Mouse (Mus musculus): ENCODE measurements around the gene Gprc5a.
A peak's percentile ranks its signal among the peaks of the same experiment; 100 is the strongest.

Gprc5a gene

DNA sequence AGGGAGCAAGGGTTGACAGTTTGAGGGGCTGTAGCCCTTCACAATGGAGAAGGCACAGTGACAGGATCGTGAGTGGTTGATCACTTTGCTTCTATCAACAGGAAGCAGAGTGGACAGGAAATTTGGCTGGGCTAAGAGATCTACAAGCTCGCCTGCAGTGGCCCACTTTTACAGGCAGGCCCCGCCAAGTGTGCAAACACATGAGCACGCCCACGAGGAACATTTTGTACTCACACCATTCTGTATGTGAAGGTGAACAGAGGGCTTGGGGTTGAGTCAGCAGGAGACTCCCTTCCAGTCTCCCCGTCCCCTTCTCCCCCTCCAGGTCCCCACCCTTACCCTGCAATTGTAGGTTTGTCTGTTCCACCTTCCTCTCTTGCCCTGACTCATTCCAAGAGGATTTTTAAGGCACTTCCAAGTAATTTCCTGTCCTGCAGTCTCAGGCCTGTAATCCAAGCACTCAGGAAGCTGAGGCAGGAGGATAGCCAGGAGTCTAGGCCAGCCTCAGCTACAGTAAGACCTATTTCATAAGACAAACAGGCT, 9.0 kb downstream of the Gprc5a start:
- DNase-seq: peak in 1 of 2 experiments; percentile 47

DNA sequence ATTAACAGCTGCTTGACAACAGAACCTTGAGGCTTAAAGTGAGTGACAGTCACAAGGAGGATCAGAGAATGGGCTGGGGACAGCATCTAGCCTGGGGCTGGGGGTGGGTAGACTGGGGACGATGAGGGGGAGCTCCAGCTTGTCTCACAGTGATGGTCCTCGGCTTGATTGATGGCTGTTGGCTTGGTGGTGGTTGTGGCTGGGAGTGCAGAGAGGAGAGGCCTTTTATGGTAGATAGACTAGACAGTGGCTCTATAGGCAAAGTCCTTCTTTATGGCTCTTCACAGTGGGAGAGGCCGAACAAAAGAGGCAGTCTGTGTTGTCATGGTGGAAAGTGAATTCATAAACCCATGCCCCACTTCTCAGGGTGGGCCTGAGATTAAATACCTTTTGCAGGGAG, 10.8 kb downstream of the Gprc5a start:
- DNase-seq: no peak

GRCm38 (mm10) chr6:135078420-135078819, 13.0 kb downstream of the Gprc5a start:
- DNase-seq: no peak

DNA sequence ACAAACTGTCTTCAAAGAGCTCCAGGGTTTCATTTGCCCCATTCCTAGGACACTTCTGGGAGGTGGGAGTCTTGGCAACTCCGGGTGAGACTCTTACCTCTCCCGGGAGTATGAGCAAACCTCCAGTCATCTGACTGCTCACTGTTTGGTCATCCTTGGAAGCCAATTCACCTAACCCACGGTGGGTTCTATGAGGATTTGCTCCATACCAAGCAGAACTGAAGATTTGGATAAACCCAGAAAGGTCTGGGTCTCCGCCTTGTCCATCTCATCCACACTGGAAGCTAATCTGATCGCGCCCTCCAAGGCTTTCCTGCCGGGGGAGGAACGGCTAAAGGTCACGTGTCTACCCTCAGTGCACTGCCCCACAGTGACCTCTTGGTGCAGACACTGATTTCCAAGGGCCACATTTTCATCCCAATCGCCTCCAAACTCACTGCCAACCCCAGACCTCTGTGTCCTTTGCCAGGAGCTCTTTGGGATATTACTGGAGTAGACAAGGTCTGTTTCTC, 18.6 kb downstream of the Gprc5a start:
- DNase-seq: no peak

- DNase-seq: no peak
Measured at GRCm38 (mm10) chr6:135085703-135086102, 20.3 kb downstream of the Gprc5a start.

GRCm38 (mm10) chr6:135087721-135088451, 22.4 kb downstream of the Gprc5a start:
- DNase-seq: peak; percentile 70 to 85

DNA sequence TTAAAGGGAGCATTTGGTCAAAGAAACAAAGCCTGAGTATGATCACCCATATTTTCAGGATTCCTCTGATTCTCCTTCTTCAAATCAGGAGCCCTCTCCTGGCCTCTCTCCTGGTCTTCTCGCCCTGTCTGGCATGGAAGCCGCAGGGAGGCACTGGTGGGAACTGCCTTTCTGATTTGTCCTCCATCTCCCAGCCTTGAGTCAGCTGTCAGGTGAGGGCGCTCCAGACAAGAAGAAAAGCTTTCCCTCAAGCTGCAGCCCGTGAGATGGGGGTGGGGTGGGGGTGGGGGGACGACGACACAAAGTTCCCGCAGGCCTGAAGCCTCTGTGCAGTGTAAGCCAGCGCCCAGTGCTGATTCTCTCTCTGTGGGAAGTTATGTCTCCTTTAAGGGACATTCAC, 24.3 kb downstream of the Gprc5a start:
- DNase-seq: no peak

DNA sequence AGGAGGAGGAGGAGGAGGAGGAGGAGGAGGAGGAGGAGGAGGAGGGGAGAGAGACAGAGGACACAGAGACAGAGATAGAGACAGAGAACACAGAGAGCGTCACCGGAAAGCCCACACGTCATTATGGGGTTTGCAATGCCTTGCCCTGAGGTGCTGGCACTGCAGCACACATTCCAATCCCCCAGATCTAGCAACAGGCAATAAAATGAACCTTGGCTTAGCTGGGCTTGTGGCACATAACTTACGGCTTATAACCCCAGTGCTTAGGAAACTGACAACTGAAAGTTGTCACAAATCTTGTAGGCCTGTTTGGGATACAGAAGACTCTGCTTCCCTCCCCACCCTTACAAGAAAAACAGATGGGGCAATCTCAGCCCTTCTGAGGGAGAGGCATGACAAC, 25.2 kb downstream of the Gprc5a start:
- DNase-seq: peak in 1 of 2 experiments; percentile 60

- DNase-seq: no peak
Measured at GRCm38 (mm10) chr6:135092798-135093470, 27.5 kb downstream of the Gprc5a start.

- no peak for DNase-seq
Measured at GRCm38 (mm10) chr6:135100787-135101472, 35.5 kb downstream of the Gprc5a start.

DNA sequence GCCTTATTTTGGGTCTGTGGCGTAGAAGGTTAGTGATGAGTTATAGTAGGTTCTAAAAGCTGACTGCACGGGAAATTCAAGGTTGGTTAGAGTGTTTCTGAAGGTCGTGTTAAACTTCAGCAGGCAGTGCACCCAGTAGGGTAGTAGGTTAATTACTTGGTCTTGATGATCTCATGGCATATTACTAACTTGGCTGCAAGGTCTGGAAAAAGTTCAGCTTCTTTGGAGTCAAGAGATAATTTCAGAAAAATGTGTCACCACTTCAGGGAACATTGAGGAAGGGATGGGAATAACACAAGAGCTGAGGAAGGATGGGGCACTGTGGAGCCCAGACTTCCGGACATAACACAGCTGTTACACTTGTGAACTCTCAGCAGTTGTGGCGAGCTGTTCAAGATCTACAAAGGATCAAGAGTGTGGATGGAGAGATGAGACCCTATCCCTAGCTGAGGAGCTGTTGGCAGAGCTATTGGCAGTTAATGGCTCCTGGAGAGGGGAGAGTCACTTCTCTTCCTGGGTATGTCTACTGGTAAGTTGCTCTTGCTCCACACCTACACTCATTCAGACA, 37.4 kb downstream of the Gprc5a start:
- no peak for DNase-seq

DNA sequence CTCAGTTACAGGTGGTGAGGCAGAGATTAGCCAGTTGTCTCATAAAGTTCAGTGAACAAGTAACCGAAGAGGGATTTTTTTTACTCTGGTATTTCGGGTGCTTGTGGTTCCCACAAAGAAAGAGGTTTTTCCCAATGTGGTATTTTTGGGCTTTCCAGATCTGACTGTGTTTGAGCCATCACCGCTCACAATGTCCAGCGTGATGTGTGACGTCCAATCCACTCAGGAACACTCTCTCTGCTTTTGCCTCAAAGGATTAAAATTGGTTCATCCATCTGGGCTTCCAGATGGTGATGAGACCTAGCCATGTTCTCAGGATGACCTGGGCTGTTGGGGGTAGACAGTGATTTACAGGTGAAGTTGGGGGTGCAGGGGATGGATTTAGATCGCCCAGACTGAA, 41.6 kb downstream of the Gprc5a start:
- DNase-seq: no peak

- DNase-seq: no peak
Measured at GRCm38 (mm10) chr6:135112411-135113113, 47.1 kb downstream of the Gprc5a start.

GRCm38 (mm10) chr6:135113114-135113436, 47.6 kb downstream of the Gprc5a start:
- no peak for DNase-seq

GRCm38 (mm10) chr6:135116479-135116878, 51.0 kb downstream of the Gprc5a start:
- no peak for DNase-seq

DNA sequence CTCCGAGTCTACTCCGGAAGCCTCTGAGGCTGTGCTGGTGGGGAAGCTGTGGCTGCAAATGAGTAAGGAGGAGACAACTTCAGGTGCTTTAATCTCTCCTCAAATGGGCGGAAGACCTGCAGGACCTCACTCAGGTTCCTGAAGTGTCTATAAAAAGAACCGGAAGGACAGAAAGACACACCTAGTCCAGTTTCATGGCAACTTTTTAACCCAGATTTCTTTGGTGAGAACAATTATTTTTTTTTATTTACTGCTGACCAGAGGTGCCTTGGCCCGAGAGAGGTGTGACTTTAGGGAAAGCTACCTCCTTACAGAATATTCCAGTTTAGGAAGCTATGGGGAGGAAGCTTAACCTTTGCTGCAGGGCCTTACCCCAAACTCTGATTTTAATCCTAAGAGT, 52.7 kb downstream of the Gprc5a start, which contains the start of gene Gprc5d:
TSS of gene Gprc5d (minus strand) at position 101 of the 400 bp plus-strand sequence.
- no peak for DNase-seq

DNA sequence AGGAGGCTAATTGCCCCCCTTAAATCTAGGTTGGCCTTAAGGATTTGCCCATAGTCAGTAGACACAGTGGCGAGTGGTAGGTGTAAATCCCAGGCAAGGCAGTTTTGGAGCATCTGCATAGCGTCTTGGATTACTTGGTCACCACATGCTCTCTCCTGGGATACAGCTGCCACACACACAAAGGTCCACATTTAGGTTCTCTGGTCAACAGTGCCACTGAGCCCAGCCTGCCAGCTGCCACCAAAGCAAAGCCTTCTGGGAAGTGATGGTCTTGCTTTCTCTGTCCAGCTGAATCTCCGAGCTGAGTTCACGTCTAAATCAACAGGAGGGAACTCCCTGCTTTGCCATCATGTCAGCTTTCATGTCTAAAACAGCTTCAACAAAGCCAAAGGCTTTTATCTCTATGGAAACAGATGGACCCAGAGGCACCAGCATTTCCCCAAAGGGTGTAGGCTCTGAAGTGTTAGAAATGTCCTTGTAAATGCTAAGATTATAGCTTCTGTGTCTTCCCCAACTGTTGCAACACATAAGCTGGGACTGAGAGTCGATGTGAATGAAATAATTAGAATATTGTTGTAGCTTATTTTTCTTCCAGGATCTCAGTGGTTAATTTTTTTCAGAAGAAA, 59.4 kb downstream of the Gprc5a start:
- DNase-seq: no peak

DNA sequence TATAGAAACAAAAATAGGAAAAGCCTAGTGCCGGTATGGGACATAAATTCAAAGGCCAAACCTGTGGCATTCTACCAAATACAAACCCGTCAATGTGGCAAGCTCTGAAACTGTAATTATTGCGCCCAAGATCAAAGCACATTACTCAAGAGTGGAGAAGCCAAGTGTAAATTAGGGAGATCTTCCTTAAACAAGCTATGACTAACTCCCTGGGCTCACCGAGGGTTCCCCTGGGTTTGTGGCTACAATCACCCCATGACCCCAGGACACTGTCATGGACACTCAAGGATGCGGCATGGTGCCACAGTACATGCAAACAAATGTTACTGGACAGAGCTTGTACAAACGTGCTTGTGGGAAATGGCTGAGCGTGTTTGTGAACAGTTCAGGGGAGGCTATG, 67.6 kb downstream of the Gprc5a start:
- DNase-seq: no peak

GRCm38 (mm10) chr6:135133486-135133885, 68.0 kb downstream of the Gprc5a start:
- DNase-seq: no peak
